Mouse (Mus musculus): ENCODE results near the gene Hipk4.

The Hipk4 gene

DNA sequence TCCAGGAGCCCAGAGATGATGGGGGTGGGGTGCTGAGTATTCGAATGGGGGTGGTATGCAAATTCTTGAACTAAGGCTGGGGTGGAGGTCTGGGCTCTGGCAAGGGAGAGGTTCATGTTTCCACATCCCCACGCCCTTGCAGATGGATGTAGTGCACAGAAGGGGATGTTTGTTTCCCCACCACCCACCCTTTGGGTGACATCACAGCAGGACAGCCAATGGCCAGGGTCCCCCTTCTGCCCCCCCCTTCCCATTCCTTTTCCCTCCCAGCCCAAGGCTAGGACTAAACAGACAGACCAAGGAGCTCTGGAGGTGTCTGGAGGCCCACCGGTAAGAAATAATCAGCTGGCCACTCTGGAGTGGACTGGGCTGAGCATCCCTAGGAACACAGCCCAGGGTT is 24.0 kb upstream of the Hipk4 start, which contains the start of gene Prx:
Gene Prx (plus strand): TSS at position 289 of the 400 bp plus-strand sequence.
- no peak for DNase-seq

DNA sequence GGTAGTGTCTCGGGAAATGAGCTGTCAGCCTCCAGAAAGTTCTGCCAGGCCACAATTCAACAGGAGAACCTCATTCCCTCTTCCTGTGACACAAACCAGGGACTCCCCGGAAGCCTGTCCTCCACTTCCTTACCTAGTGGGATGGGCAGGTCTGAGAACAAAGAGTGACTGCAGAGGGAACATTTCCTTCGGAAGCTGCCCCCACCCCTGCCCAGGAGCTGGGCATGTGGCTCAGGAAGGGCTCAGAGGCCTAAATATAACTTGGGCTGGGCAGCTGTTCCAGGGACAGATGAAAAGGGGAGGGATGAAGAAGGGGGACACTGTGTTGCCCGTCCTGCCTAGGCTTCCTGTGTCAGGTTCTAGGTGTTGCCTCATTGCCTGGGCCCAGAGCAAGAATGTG is 21.4 kb upstream of the Hipk4 start:
- DNase-seq, result no peak

- DNase-seq, result no peak
Measured at GRCm38 (mm10) chr7:27506765-27507370, 16.2 kb upstream of the Hipk4 start.

GRCm38 (mm10) chr7:27507711-27508647 is 15.1 kb upstream of the Hipk4 start:
- DNase-seq, result peak; percentile 91

GRCm38 (mm10) chr7:27508648-27509005 is 14.4 kb upstream of the Hipk4 start:
- DNase-seq, result no peak

DNA sequence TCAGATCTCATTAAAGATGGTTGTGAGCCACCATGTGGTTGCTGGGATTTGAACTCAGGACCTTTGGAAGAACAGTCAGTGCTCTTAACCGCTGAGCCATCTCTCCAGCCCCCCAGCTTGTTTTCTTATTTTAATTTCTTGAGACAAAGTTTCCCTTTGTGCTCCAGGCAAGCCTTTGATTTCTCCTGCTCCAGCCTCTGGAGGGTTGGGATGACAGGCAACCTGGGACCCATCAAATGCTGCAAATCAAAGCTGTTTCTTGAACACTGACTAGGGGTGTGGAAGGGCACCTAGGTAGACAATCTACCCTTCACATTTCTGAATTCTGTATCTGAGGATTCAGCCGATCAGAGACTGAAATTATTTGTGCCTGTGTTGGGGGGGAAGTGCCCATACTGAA is 12.3 kb upstream of the Hipk4 start:
- no peak for DNase-seq

DNA sequence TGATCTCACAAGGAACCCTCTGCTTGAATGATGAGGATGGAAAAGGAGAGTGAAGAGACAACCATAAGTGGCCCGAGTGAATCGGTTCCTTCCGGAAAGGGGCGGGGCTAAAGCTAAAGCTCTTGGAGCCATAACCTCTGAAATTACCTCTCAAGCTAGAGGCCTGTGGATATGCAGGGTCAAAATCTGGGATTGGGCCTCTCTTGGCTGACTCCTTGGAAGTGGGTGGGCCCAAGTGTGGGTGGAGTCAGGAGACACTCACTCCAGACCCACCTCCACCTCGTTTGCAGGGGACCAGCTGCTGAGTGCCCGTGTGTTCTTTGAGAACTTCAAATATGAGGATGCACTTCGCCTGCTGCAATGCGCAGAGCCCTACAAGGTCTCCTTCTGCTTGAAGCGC is 8.1 kb upstream of the Hipk4 start:
- DNase-seq, result no peak

DNA sequence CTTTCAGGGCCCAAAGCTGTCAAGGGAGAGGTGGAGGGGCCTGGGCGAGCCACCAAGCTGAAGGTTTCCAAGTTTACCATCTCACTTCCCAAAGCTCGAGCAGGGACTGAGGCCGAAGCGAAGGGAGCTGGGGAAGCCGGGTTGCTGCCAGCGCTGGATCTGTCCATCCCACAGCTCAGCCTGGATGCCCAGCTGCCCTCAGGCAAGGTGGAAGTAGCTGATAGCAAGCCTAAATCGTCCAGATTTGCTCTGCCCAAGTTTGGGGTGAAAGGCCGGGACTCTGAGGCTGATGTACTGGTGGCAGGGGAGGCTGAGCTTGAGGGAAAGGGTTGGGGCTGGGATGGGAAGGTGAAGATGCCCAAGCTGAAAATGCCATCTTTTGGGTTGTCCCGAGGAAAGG is 4.8 kb upstream of the Hipk4 start:
- DNase-seq, result no peak

GRCm38 (mm10) chr7:27520104-27520503 is 3.0 kb upstream of the Hipk4 start:
- no peak for DNase-seq

DNA sequence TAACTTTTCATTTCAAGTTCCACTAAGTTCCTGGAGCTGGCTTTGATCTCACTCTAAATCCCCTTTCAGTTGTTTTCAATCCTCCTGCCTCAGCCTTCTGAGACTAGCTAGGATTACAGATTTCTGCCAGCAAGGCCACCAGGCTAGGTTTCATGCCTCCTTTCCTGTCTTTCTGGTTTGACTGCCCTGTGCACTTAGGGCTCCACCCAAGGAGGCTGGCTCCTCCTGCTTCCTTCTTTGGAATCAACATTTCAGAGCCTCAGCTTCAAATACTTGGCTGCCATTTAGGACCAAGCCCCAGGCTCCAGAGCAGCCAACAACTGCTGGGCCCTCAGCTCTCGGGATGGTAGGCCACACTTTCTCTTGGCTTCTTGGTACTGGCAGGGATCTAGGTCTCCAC is 2.5 kb upstream of the Hipk4 start:
- DNase-seq, result no peak

DNA sequence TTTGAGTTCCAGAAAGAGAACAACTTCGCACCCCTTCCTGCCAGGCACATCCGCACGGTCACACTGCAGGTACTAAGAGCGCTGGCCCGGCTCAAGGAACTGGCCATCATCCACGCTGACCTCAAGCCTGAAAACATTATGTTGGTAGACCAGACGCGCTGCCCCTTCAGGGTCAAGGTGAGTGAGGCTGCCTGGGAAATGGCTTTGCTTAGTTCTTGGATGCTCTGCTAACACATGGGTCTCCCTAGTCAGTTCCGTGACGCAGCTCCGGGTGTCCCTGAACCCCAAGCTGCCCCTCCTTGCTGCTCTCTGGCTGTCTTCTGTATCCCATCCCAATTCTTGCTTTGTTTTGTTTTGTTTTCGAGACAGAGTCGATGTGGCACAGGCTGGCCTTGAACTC is 738 bp downstream of the Hipk4 start:
- DNase-seq, result no peak

DNA sequence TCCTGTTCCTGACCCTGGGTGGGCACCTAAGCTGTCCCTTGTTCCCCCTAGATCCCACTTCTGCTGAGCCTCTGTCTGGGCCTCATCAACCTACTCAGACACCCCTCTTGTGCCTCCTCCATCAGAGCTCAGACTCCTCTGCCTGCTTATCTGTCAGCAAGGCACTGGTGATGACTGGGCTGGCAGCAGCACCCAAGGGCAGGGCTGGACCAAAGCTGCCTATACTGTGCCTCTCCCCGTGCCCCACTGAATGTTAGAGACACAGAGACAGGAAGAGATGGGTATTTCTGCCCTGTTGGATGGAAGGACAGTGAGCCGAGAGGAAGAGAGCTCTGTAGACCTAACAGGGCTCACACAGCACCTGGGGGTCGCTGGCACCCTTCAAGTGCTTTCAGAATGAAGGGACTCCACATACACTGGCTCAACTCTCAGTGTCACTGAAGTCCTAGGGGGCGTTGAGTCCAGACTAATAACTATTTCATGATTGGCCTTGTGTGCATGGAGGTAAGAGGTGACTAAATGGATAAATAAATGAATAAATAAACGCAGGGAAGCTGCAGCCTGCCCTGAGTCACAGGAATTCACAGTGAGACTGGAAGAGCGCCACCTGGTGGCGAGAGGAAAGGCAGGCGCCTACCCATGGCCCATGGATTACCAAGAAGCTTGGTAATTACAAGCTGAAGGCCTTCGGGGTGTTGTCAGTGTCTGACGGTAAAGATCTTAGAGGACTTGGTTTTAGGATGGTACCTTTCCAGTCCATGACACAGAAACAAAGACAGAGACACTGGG is 3.2 kb downstream of the Hipk4 start:
- DNase-seq, result peak; percentile 81

- no peak for DNase-seq
Measured at GRCm38 (mm10) chr7:27529070-27529469, 6.0 kb downstream of the Hipk4 start.

DNA sequence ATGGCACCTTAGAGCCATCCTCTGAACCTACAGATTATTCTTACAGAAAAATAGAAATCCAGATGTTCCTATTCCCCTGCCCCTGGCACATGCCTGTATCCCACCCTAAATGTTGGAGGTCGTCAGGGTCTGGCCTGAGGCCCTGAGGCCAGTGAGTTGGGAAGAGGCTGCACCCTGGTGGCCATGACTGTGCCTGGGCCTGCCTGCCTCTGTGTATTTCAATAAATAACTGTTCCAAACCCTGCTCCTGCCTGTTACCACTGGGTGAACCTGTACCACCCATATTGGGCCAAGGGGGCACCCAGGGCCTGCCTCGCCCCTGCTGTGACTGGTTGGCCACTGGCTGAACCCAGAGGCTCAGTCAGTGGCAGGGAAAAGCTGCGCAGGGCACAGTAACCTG is 7.9 kb downstream of the Hipk4 start:
- no peak for DNase-seq

DNA sequence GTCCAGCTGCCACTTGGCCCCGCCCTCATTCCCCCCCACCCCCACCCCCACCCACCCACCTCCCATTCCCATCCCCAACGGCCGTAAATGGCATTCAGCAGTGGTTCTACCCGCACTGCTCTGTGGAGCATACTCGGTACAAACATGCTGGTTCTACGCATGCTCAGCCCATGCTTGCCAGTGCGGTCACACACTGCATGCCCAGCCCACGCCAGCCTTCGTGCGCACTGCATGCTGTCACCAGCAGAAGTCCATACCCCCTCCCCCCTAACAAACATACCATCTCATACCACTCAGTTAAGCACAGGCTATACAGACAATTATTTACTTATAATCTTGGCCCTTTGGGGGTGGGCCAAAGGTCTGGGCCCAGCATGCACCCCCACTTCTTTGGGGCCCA is 8.6 kb downstream of the Hipk4 start:
- DNase-seq, result no peak

DNA sequence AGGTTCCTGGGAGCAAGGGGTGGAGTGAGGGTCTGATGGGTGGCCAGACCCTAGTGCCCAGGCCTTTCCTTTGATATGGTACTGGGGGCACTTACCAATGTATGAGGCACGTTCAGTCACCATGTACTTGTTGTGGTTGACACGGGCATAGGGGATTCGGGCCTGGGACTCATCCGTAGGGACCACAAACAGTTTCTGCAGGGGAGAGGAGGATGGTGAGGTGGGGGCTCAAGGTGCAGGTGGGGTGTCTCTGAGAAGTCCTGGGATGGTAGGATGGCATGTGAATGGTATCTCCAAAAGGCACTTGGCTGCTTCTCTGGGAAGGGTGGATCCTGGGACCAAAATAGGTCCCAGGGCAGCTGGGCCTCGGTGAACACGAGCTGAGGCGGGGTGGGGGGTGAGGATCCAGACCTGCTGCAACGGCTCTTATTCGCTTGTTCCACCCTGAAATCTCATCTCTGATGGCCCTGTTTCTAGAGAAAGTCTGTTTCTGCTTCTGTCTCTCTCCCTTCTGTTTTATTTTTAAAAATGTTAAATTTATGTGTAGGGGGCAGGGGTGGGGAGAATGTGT is 9.5 kb downstream of the Hipk4 start:
- DNase-seq, result no peak

DNA sequence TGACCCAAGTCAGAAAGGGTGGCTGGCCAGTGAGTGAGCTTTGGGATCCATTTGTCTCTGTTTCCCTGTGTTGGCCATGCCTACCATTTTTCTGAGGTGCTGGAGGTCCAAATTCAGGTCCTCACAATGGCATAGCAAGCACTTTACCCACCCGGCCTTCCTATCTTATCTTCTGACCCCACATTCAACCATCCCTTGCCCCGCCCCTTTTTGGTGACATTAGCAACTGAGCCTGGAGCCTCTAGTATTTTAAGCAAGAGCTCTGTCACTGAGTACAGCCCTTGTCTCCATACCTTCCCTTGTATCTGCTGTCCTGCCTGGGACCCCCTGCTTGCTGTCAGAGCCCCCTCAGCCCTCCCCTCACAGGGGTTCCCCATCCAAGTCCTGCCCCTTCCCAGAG is 12.3 kb downstream of the Hipk4 start:
- DNase-seq, result no peak

GRCm38 (mm10) chr7:27536618-27537017 is 13.6 kb downstream of the Hipk4 start:
- DNase-seq, result no peak

GRCm38 (mm10) chr7:27537998-27538397 is 14.9 kb downstream of the Hipk4 start:
- no peak for DNase-seq

DNA sequence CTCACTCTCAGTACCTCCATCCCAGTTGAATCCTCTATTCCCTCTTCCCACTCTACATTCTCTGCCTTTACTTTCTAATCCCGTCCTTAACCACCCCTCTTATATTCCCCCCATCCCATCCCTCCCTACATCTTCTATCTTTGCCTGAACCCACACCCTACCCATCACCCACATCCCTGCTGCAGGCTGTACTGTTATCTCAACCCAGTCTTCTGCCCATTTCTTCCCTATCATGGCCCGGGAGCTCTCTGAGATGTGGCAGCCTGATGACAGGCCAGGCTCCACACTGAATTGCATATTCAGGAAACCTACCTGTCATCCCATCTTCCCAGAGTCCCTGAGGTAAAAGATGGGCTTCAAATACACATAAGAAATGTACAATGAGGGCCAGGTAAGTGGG is 15.7 kb downstream of the Hipk4 start:
- no peak for DNase-seq

GRCm38 (mm10) chr7:27540521-27540920 is 17.5 kb downstream of the Hipk4 start:
- no peak for DNase-seq

- DNase-seq, result no peak
Measured at GRCm38 (mm10) chr7:27540935-27541334, 17.9 kb downstream of the Hipk4 start.

GRCm38 (mm10) chr7:27541431-27541830 is 18.4 kb downstream of the Hipk4 start:
- DNase-seq, result peak; percentile 94
